Mouse (Mus musculus) left cerebral cortex, adult 2 months (tissue): ENCODE results near the gene Rapgef2. TPM values are rescaled to one million over a fixed set of nuclear protein-coding genes. Genes with fewer than 3 reads are reported as not detected.
"Not testable (repeated sequence)": the region's sequence is repeated elsewhere in the genome, so short reads cannot be mapped to it uniquely, and the experiment has no call there.

Experiments used
- DNase-seq, 2 experiments: peaks; one replicate each; pipeline ENCODE4 v3.0.0; 2021 to 2022; ENCODE audit warnings: low spot score in 2 of 2, mixed read lengths in 1 of 2; ENCODE audit errors: extremely low spot score in 1 of 2
- H3K27ac ChIP-seq: fragments of 200-600 bp; 2 replicates; pipeline ENCODE4 v1.8.1; 2022
- H3K4me3 ChIP-seq: fragments of 200-600 bp; 2 replicates; pipeline ENCODE4 v1.8.1; 2022
- CTCF ChIP-seq: fragments of 200-600 bp; IDR thresholded peaks from 2 replicates; pipeline ENCODE4 v1.8.1; 2022; ENCODE audit warnings: antibody characterized with exemption, mild to moderate bottlenecking, moderate library complexity
- intact Hi-C: fragments of 180-260 bp; cut with DNase I; formaldehyde crosslinking; loops from one replicate; pipeline ENCODE4 v1.15.1; 2025
- total RNA-seq, 2 experiments: library from RNA; stranded (reverse); gene quantifications; 2 replicates each; pipeline ENCODE4 v1.2.3; 2021

Rapgef2 gene
- total RNA-seq, 2 experiments from 2014 or later: 122 to 130 TPM

- H3K27ac ChIP-seq: peak overlapping the region; percentile 50
- no peak overlapping the region for H3K4me3 ChIP-seq
- TF ChIP-seq CTCF: no peak
- intact Hi-C loops: loop anchor here (5.0 to 10.0 kb wide), 3 partner anchors 53 to 115 kb away; no protein-coding TSS in a partner anchor
- DNase-seq: no peak
Measured at GRCm38 (mm10) chr3:79069891-79070290, 216.4 kb downstream of the Rapgef2 start.

- H3K27ac ChIP-seq: peak overlapping the region; percentile 50; the same call in 1 of the 2 replicates
- no peak for TF ChIP-seq CTCF
- DNase-seq: no peak
- intact Hi-C loops: loop anchor here (5.0 to 10.0 kb wide), 3 partner anchors 52 to 114 kb away; no protein-coding TSS in a partner anchor
- no peak overlapping the region for H3K4me3 ChIP-seq
Measured at GRCm38 (mm10) chr3:79068976-79069375, 217.3 kb downstream of the Rapgef2 start.

GRCm38 (mm10) chr3:79066455-79067055, 219.8 kb downstream of the Rapgef2 start:
- intact Hi-C loops: loop anchor here (5.0 to 10.0 kb wide), 3 partner anchors 49 to 112 kb away; no protein-coding TSS in a partner anchor
- Histone ChIP-seq H3K27ac (no peak overlapping the region; the same call in 1 of the 2 replicates), H3K4me3 (no peak overlapping the region)
- TF ChIP-seq CTCF: no peak
- DNase-seq: peak; percentile 49 to 74

GRCm38 (mm10) chr3:79064096-79064495, 222.2 kb downstream of the Rapgef2 start:
- Histone ChIP-seq H3K4me3 (no peak overlapping the region), H3K27ac (no peak overlapping the region)
- no peak for TF ChIP-seq CTCF
- DNase-seq: no peak
- intact Hi-C loops: loop anchor here (10.0 kb wide), 1 partner anchor 109 kb away; no protein-coding TSS in a partner anchor

GRCm38 (mm10) chr3:79061426-79061825, 224.9 kb downstream of the Rapgef2 start:
- no peak for TF ChIP-seq CTCF
- no peak for DNase-seq
- H3K27ac ChIP-seq: peak overlapping the region; percentile 26; the same call in 1 of the 2 replicates
- no peak overlapping the region for H3K4me3 ChIP-seq
- intact Hi-C loops: loop anchor here (10.0 kb wide), 1 partner anchor 107 kb away; no protein-coding TSS in a partner anchor

- H3K27ac ChIP-seq, intact Hi-C loops, DNase-seq, H3K4me3 ChIP-seq: not testable (repeated sequence)
Measured at GRCm38 (mm10) chr3:79058491-79058890, 227.8 kb downstream of the Rapgef2 start.

GRCm38 (mm10) chr3:79045251-79045650, 241.1 kb downstream of the Rapgef2 start:
- H3K27ac ChIP-seq: no peak overlapping the region
- intact Hi-C loops: no loop called here
- TF ChIP-seq CTCF: no peak
- H3K4me3 ChIP-seq: no peak overlapping the region
- DNase-seq: no peak

- DNase-seq: no peak
- no peak overlapping the region for H3K27ac ChIP-seq
- TF ChIP-seq CTCF: no peak
- no peak overlapping the region for H3K4me3 ChIP-seq
- intact Hi-C loops: no loop called here
Measured at GRCm38 (mm10) chr3:79042973-79043372, 243.3 kb downstream of the Rapgef2 start.

GRCm38 (mm10) chr3:79039666-79040450, 246.5 kb downstream of the Rapgef2 start:
- TF ChIP-seq CTCF: no peak
- Histone ChIP-seq H3K4me3 (no peak overlapping the region), H3K27ac (peak overlapping the region; percentile 47; the same call in 1 of the 2 replicates)
- intact Hi-C loops: no loop called here
- no peak for DNase-seq

- H3K4me3 ChIP-seq: no peak overlapping the region
- no peak overlapping the region for H3K27ac ChIP-seq
- no peak for TF ChIP-seq CTCF
- DNase-seq: no peak
- intact Hi-C loops: no loop called here
Measured at GRCm38 (mm10) chr3:79039008-79039407, 247.3 kb downstream of the Rapgef2 start.

- DNase-seq: no peak
- Histone ChIP-seq H3K4me3 (no peak overlapping the region), H3K27ac (no peak overlapping the region)
- intact Hi-C loops: no loop called here
- no peak for TF ChIP-seq CTCF
Measured at GRCm38 (mm10) chr3:79034457-79034856, 251.9 kb downstream of the Rapgef2 start.

GRCm38 (mm10) chr3:79030855-79031254, 255.5 kb downstream of the Rapgef2 start:
- intact Hi-C loops: no loop called here
- no peak overlapping the region for H3K4me3 ChIP-seq
- no peak for TF ChIP-seq CTCF

More at GRCm38 (mm10) chr3:79030855-79031254, 255.5 kb downstream of the Rapgef2 start:
- H3K27ac ChIP-seq: no peak overlapping the region
- DNase-seq: no peak
